Mouse (Mus musculus) kidney, adult 9 months (tissue): Measurements from ENCODE around the gene Trmu.
"Not testable (repeated sequence)": the region's sequence is repeated elsewhere in the genome, so short reads cannot be mapped to it uniquely, and the experiment has no call there.

ENCODE experiments used
- DNase-seq: peaks from one replicate; pipeline ENCODE4 v3.0.0; 2022

Gene Trmu

GRCm38 (mm10) chr15:85878848-85879497 lies at the start of gene Trmu:
Gene Trmu, plus strand, starts transcription at chr15:85879312.
- peak; percentile 94 for DNase-seq

GRCm38 (mm10) chr15:85829470-85829869 lies 49.6 kb upstream of the Trmu start:
- DNase-seq = no peak

- peak; percentile 94 for DNase-seq
Observed at GRCm38 (mm10) chr15:85831954-85832590, 47.0 kb upstream of the Trmu start, which contains the start of gene Ttc38. Gene Ttc38, plus strand, starts transcription at chr15:85832306.

- DNase-seq = no peak
Observed at GRCm38 (mm10) chr15:85832599-85832998, 46.5 kb upstream of the Trmu start.

- DNase-seq = peak; percentile 44
Observed at GRCm38 (mm10) chr15:85835335-85835734, 43.8 kb upstream of the Trmu start.

- DNase-seq = no peak
Observed at GRCm38 (mm10) chr15:85836887-85837286, 42.2 kb upstream of the Trmu start.

GRCm38 (mm10) chr15:85840983-85841382 lies 38.1 kb upstream of the Trmu start:
- peak; percentile 33 for DNase-seq

- DNase-seq = peak; percentile 71
Observed at GRCm38 (mm10) chr15:85841796-85842360, 37.2 kb upstream of the Trmu start.

GRCm38 (mm10) chr15:85845071-85845470 lies 34.0 kb upstream of the Trmu start:
- no peak for DNase-seq

GRCm38 (mm10) chr15:85851656-85852392 lies 27.3 kb upstream of the Trmu start:
- DNase-seq = peak; percentile 59

GRCm38 (mm10) chr15:85858980-85859489 lies 20.1 kb upstream of the Trmu start:
- DNase-seq = no peak

GRCm38 (mm10) chr15:85859490-85860031 lies 19.6 kb upstream of the Trmu start, which contains the start of gene Gtse1:
Gene Gtse1, plus strand, starts transcription at chr15:85859745.
- peak; percentile 98 for DNase-seq

- DNase-seq = not testable (repeated sequence)
Observed at GRCm38 (mm10) chr15:85865913-85866312, 13.2 kb upstream of the Trmu start.

- peak; percentile 85 for DNase-seq
Observed at GRCm38 (mm10) chr15:85867696-85868095, 11.4 kb upstream of the Trmu start.

- peak; percentile 84 for DNase-seq
Observed at GRCm38 (mm10) chr15:85877336-85877735, 1.8 kb upstream of the Trmu start.

GRCm38 (mm10) chr15:85879498-85879895 lies 385 bp downstream of the Trmu start:
- no peak for DNase-seq

- DNase-seq = no peak
Observed at GRCm38 (mm10) chr15:85885606-85886005, 6.5 kb downstream of the Trmu start.

GRCm38 (mm10) chr15:85889235-85889634 lies 10.1 kb downstream of the Trmu start:
- DNase-seq = no peak

GRCm38 (mm10) chr15:85891971-85892370 lies 12.9 kb downstream of the Trmu start:
- DNase-seq = no peak

- DNase-seq = no peak
Observed at GRCm38 (mm10) chr15:85892498-85893118, 13.5 kb downstream of the Trmu start.

- DNase-seq = no peak
Observed at GRCm38 (mm10) chr15:85893871-85894270, 14.8 kb downstream of the Trmu start.

- DNase-seq = peak; percentile 77
Observed at GRCm38 (mm10) chr15:85896284-85896683, 17.2 kb downstream of the Trmu start.
